Mouse (Mus musculus): ENCODE results near the gene Gm9918. TPM values are rescaled to one million over a fixed set of nuclear protein-coding genes. Genes with fewer than 3 reads are reported as not detected.

Gene Gm9918
- polyA plus RNA-seq, 1 experiment from 2014 or later: 0.28 TPM

- WGBS: 5% methylated on average over 11 of the region's 11 CpGs
- Histone ChIP-seq H3K27ac (replicated peaks) (no peak overlapping the region), H3K4me2 (replicated peaks) (no peak overlapping the region), H3K36me3 (no peaks in the 10 kb centered on the region), H3K9me3 (no peaks in the 10 kb centered on the region), H3K4me3 (no peak overlapping the region), H3K9ac (replicated peaks) (no peak overlapping the region), H3K27me3 (peaks cover 82% of the 10 kb centered on the region), H3K4me1 (peaks cover 23% of the 10 kb centered on the region)
- ATAC-seq (ENCODE audit: low FRiP score, low read depth): no peak
Measured at GRCm38 (mm10) chr15:102258581-102259253, 11.6 kb upstream of the Gm9918 start.

GRCm38 (mm10) chr15:102262582-102262981 lies 7.8 kb upstream of the Gm9918 start:
- H3K4me1 ChIP-seq: peaks cover 13% of the 10 kb centered on the region
- H3K36me3 ChIP-seq: no peaks in the 10 kb centered on the region
- ATAC-seq (ENCODE audit: low FRiP score, low read depth): no peak
- no peak overlapping the region for H3K4me2 ChIP-seq (replicated peaks)
- no peak overlapping the region for H3K27ac ChIP-seq (replicated peaks)
- 51% methylated on average over 7 of the region's 7 CpGs for WGBS
- H3K9ac ChIP-seq (replicated peaks): no peak overlapping the region
- peaks cover 43% of the 10 kb centered on the region for H3K27me3 ChIP-seq
- no peak overlapping the region for H3K4me3 ChIP-seq
- H3K9me3 ChIP-seq: no peaks in the 10 kb centered on the region

- 79% methylated on average over 2 of the region's 2 CpGs for WGBS
- peaks cover 9% of the 10 kb centered on the region; the same call in 1 of the 2 replicates for H3K4me1 ChIP-seq
- H3K9me3 ChIP-seq: no peaks in the 10 kb centered on the region
- no peaks in the 10 kb centered on the region for H3K36me3 ChIP-seq
- no peak for ATAC-seq (ENCODE audit: low FRiP score, low read depth)
- H3K27me3 ChIP-seq: peaks cover 38% of the 10 kb centered on the region
- H3K4me3 ChIP-seq: no peak overlapping the region
- H3K4me2 ChIP-seq (replicated peaks): no peak overlapping the region
- H3K9ac ChIP-seq (replicated peaks): no peak overlapping the region
- H3K27ac ChIP-seq (replicated peaks): no peak overlapping the region
Measured at GRCm38 (mm10) chr15:102263037-102263436, 7.3 kb upstream of the Gm9918 start.

- Histone ChIP-seq H3K4me2 (replicated peaks) (no peak overlapping the region), H3K9me3 (no peaks in the 10 kb centered on the region), H3K27ac (replicated peaks) (no peak overlapping the region), H3K27me3 (peaks cover 29% of the 10 kb centered on the region), H3K9ac (replicated peaks) (no peak overlapping the region), H3K4me3 (no peak overlapping the region), H3K4me1 (peaks cover 4% of the 10 kb centered on the region), H3K36me3 (no peaks in the 10 kb centered on the region)
- ATAC-seq (ENCODE audit: low FRiP score, low read depth): no peak
- WGBS: 89% methylated on average over 5 of the region's 5 CpGs
Measured at GRCm38 (mm10) chr15:102265548-102265947, 4.8 kb upstream of the Gm9918 start.

- WGBS: 17% methylated on average over 3 of the region's 3 CpGs
- Histone ChIP-seq H3K4me1 (peaks cover 9% of the 10 kb centered on the region), H3K9me3 (no peaks in the 10 kb centered on the region), H3K4me3 (no peak overlapping the region), H3K27ac (replicated peaks) (no peak overlapping the region), H3K36me3 (no peaks in the 10 kb centered on the region), H3K4me2 (replicated peaks) (0 out of 2 replicates have a peak overlapping the region, but pooled peaks have one; percentile 42), H3K9ac (replicated peaks) (no peak overlapping the region), H3K27me3 (peaks cover 30% of the 10 kb centered on the region)
- ATAC-seq (ENCODE audit: low FRiP score, low read depth): no peak
Measured at GRCm38 (mm10) chr15:102271441-102271840, 1.1 kb downstream of the Gm9918 start.

GRCm38 (mm10) chr15:102273982-102274716 lies 3.8 kb downstream of the Gm9918 start:
- Histone ChIP-seq H3K27ac (replicated peaks) (no peak overlapping the region), H3K27me3 (peaks cover 30% of the 10 kb centered on the region), H3K4me3 (no peak overlapping the region), H3K9me3 (no peaks in the 10 kb centered on the region), H3K36me3 (no peaks in the 10 kb centered on the region), H3K4me2 (replicated peaks) (no peak overlapping the region), H3K4me1 (peaks cover 14% of the 10 kb centered on the region), H3K9ac (replicated peaks) (no peak overlapping the region)
- WGBS: 69% methylated on average over 6 of the region's 6 CpGs
- no peak for ATAC-seq (ENCODE audit: low FRiP score, low read depth)

GRCm38 (mm10) chr15:102278726-102279091 lies 8.3 kb downstream of the Gm9918 start:
- Histone ChIP-seq H3K9me3 (no peaks in the 10 kb centered on the region), H3K27me3 (no peaks in the 10 kb centered on the region), H3K4me2 (replicated peaks) (peak overlapping the region; percentile 95), H3K9ac (replicated peaks) (peak overlapping the region; percentile 74; the same call in 1 of the 2 replicates), H3K36me3 (peaks cover 26% of the 10 kb centered on the region), H3K4me1 (peaks cover 16% of the 10 kb centered on the region), H3K27ac (replicated peaks) (peak overlapping the region; percentile 83), H3K4me3 (peak overlapping the region; percentile 79)
- 32% methylated on average over 7 of the region's 7 CpGs for WGBS
- ATAC-seq (ENCODE audit: low FRiP score, low read depth): no peak

GRCm38 (mm10) chr15:102279092-102279782 lies 8.9 kb downstream of the Gm9918 start, which contains the start of gene Mfsd5:
Gene Mfsd5, plus strand, starts transcription at chr15:102279454.
- peak within 1 kb of the TSS; percentile 83 for H3K27ac ChIP-seq (replicated peaks)
- peak within 1 kb of the TSS; percentile 74 for H3K9ac ChIP-seq (replicated peaks)
- peaks cover 26% of the 10 kb centered on the region for H3K36me3 ChIP-seq
- under 1% methylated on average over 64 of the region's 65 CpGs for WGBS
- no peaks in the 10 kb centered on the region for H3K9me3 ChIP-seq
- peaks cover 16% of the 10 kb centered on the region for H3K4me1 ChIP-seq
- H3K4me3 ChIP-seq: peak within 1 kb of the TSS; percentile 79
- ATAC-seq (ENCODE audit: low FRiP score, low read depth): peak; percentile 98
- no peaks in the 10 kb centered on the region for H3K27me3 ChIP-seq
- peak within 1 kb of the TSS; percentile 95 for H3K4me2 ChIP-seq (replicated peaks)

GRCm38 (mm10) chr15:102279783-102280520 lies 9.6 kb downstream of the Gm9918 start:
- Histone ChIP-seq H3K27me3 (no peaks in the 10 kb centered on the region), H3K4me2 (replicated peaks) (peak overlapping the region; percentile 95), H3K9ac (replicated peaks) (peak overlapping the region; percentile 74), H3K4me1 (peaks cover 16% of the 10 kb centered on the region), H3K4me3 (peak overlapping the region; percentile 79), H3K27ac (replicated peaks) (peak overlapping the region; percentile 83; the same call in 1 of the 2 replicates), H3K36me3 (peaks cover 26% of the 10 kb centered on the region), H3K9me3 (no peaks in the 10 kb centered on the region)
- ATAC-seq (ENCODE audit: low FRiP score, low read depth): peak; percentile 35; the same call in 1 of the 2 replicates
- WGBS: 33% methylated on average over 12 of the region's 13 CpGs

- Histone ChIP-seq H3K9ac (replicated peaks) (0 out of 2 replicates have a peak overlapping the region, but pooled peaks have one; percentile 74), H3K4me3 (peak overlapping the region; percentile 79), H3K4me1 (peaks cover 16% of the 10 kb centered on the region), H3K36me3 (peaks cover 26% of the 10 kb centered on the region), H3K9me3 (no peaks in the 10 kb centered on the region), H3K27me3 (no peaks in the 10 kb centered on the region), H3K4me2 (replicated peaks) (peak overlapping the region; percentile 95), H3K27ac (replicated peaks) (no peak overlapping the region)
- no peak for ATAC-seq (ENCODE audit: low FRiP score, low read depth)
- WGBS: 97% methylated on average over 19 of the region's 19 CpGs
Measured at GRCm38 (mm10) chr15:102280623-102281022, 10.3 kb downstream of the Gm9918 start.

GRCm38 (mm10) chr15:102282463-102283292 lies 12.3 kb downstream of the Gm9918 start:
- H3K27me3 ChIP-seq: no peaks in the 10 kb centered on the region
- no peak overlapping the region for H3K9ac ChIP-seq (replicated peaks)
- no peak for ATAC-seq (ENCODE audit: low FRiP score, low read depth)
- H3K36me3 ChIP-seq: peaks cover 26% of the 10 kb centered on the region
- WGBS: 88% methylated on average over 8 of the region's 8 CpGs
- no peak overlapping the region for H3K27ac ChIP-seq (replicated peaks)
- no peak overlapping the region for H3K4me2 ChIP-seq (replicated peaks)
- H3K9me3 ChIP-seq: no peaks in the 10 kb centered on the region
- H3K4me1 ChIP-seq: peaks cover 16% of the 10 kb centered on the region
- no peak overlapping the region for H3K4me3 ChIP-seq

All from midbrain, embryonic 12.5 days (tissue).